Mouse (Mus musculus): ENCODE measurements around the gene Fermt2.
A peak's percentile ranks its signal among the peaks of the same experiment; 100 is the strongest.
"Not testable (repeated sequence)": the region's sequence is repeated elsewhere in the genome, so short reads cannot be mapped to it uniquely, and the experiment has no call there.

Gene Fermt2

GRCm38 (mm10) chr14:45510787-45511186 is 19.1 kb downstream of the Fermt2 start:
- DNase-seq (ENCODE audit: low read depth, low spot score): no peak

- DNase-seq (ENCODE audit: low read depth, low spot score): no peak
These were observed 22.0 kb downstream of the Fermt2 start for GRCm38 (mm10) chr14:45507923-45508322.

DNA sequence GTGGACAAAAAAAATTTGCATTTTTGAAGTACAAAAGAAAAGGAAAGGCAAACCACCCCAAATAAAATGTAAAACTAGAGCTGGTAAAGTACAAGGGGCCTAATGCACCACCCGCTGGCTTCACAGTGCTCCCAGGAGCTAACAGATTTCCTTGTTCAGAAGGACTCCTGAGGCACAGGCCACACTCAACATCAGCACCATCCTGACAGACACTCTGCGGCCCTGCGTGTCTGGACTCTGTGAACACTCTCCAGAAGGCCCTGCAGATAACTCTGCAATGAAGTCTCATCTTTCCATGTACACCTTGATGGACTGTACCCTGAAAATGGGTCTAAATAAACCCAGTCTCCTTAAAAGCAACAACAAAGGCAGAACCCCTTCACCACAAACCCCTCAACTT is 22.5 kb downstream of the Fermt2 start:
- no peak for DNase-seq (ENCODE audit: low read depth, low spot score)

DNA sequence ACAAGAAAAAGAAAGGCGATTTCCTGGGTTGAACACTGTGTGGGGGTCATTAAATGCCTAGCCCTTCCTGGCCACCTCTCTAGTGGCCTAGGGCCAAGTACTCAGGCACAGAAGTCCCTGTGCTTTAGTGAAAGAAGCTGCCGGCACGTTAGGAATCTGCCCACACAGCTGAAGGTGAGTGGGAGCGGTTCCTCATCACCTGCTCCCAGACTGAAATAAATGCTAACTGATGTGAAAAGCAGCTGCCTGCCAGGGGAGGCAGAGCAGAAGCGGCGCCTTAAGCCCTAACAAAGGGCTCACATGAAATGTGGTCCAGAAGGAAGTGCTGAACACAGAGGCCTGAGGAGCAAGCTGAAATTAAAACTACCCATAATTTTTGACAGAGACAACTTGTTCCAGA is 22.9 kb downstream of the Fermt2 start:
- no peak for DNase-seq (ENCODE audit: low read depth, low spot score)

GRCm38 (mm10) chr14:45506165-45506564 is 23.8 kb downstream of the Fermt2 start:
- no peak for DNase-seq (ENCODE audit: low read depth, low spot score)

- no peak for DNase-seq (ENCODE audit: low read depth, low spot score)
These were observed 25.4 kb downstream of the Fermt2 start for GRCm38 (mm10) chr14:45504422-45505113.

GRCm38 (mm10) chr14:45503934-45504333 is 26.0 kb downstream of the Fermt2 start:
- no peak for DNase-seq (ENCODE audit: low read depth, low spot score)

- no peak for DNase-seq (ENCODE audit: low read depth, low spot score)
These were observed 29.9 kb downstream of the Fermt2 start for GRCm38 (mm10) chr14:45500052-45500451.

- DNase-seq (ENCODE audit: low read depth, low spot score): no peak
These were observed 32.8 kb downstream of the Fermt2 start for GRCm38 (mm10) chr14:45497116-45497515.

- not testable (repeated sequence) for DNase-seq (ENCODE audit: low read depth, low spot score)
These were observed 34.1 kb downstream of the Fermt2 start for GRCm38 (mm10) chr14:45495810-45496209.

- no peak for DNase-seq (ENCODE audit: low read depth, low spot score)
These were observed 36.0 kb downstream of the Fermt2 start for GRCm38 (mm10) chr14:45493891-45494290.

- DNase-seq (ENCODE audit: low read depth, low spot score): no peak
These were observed 37.2 kb downstream of the Fermt2 start for GRCm38 (mm10) chr14:45492668-45493067.

DNA sequence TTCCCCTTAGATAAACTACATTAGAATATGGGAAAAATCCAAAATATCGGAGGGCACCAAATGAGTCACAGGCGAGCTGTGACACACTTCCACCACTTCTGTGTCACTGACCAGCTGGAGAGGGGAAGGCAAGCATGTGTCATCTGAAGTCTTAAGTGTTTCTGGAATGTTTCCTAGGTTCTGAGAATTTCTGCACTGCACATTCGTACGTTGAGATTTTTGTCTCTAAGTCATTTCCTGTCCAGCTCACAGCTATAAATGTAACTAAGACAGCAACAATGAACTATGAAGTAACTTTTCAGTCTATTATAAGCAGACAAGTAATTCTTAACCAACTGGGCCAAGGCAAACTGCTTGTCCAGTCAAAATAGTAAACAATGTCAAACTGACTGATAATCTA is 37.9 kb downstream of the Fermt2 start:
- no peak for DNase-seq (ENCODE audit: low read depth, low spot score)

GRCm38 (mm10) chr14:45487201-45487600 is 42.7 kb downstream of the Fermt2 start:
- DNase-seq (ENCODE audit: low read depth, low spot score): not testable (repeated sequence)

- DNase-seq (ENCODE audit: low read depth, low spot score): not testable (repeated sequence)
These were observed 46.6 kb downstream of the Fermt2 start for GRCm38 (mm10) chr14:45483361-45483760.

GRCm38 (mm10) chr14:45478977-45479806 is 50.7 kb downstream of the Fermt2 start:
- no peak for DNase-seq (ENCODE audit: low read depth, low spot score)

DNA sequence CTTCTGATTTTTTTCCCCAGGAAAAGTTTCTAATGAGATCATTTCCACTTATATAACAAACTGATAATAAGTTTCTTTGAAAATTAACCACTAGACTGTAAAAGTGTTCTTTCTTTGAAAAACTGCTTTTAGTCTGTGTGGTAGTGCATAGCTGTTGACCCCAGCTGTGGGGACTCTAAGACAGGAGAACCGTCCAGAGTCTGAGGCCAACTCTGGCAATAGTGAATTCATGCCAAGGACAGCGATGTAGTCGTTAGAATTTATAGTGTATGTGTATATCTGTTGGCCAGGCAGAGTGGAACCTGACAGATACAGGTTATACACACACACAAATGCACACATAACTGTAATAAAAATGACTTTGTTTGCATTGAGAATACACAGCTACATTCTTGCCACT is 51.4 kb downstream of the Fermt2 start:
- DNase-seq (ENCODE audit: low read depth, low spot score): no peak

DNA sequence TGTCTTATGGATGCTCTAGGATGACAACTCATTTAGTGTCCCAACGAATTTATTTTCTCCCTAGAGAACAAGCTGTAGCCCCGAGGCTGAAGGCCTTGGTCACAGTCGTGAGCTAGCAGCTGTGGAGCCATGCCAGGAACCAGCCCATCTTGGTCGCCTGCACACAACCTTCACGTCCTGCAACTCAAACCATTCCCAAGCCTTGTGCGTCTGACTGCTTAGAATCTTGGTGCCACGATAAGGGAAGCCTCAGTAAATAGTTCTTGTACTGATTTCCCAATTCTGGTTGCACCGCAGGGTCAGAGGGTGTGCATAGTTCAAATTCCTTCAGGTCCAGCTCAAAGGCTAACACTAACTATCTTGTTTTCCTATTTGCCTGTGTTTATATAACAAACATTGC is 52.3 kb downstream of the Fermt2 start:
- DNase-seq (ENCODE audit: low read depth, low spot score): no peak

DNA sequence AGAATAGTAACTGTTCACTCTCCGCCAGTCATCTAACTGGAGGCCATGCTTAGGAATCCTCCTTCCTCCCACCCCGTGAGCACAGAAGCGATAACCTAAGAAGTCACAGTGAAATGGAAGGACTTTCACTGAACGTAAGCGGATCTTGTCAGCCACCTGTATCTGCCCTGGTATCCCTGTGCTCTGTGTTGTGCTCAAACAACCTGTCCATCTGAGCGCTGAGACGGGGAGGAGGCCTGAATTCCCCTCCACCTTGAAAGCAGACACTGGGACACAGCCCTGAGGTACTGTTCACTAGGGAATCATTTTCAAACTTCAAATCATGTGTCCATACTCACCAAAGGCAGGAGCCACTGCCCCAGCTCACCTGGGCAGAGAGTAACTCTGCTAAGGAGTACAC is 52.9 kb downstream of the Fermt2 start:
- no peak for DNase-seq (ENCODE audit: low read depth, low spot score)

GRCm38 (mm10) chr14:45472536-45472935 is 57.4 kb downstream of the Fermt2 start:
- DNase-seq (ENCODE audit: low read depth, low spot score): no peak

GRCm38 (mm10) chr14:45469446-45469845 is 60.5 kb downstream of the Fermt2 start:
- peak; percentile 14 for DNase-seq (ENCODE audit: low read depth, low spot score)

- DNase-seq (ENCODE audit: low read depth, low spot score): not testable (repeated sequence)
These were observed 63.5 kb downstream of the Fermt2 start for GRCm38 (mm10) chr14:45466371-45466770.
